10 mouse cellular contexts compared by ENCODE assay signal in genomic region chr1:185187135-185187785, GRCm38 (mm10). TPM values are rescaled to one million over a fixed set of nuclear protein-coding genes. Genes with fewer than 3 reads are reported as not detected.
DNase-seq lines count a peak whose midpoint lies in the region; ATAC-seq lines count a peak whose summit lies in the region.
"Had no signal": no experiment of that assay in that cellular context is flagged by ENCODE, and none has a peak within 500 bp of the region (broad histone marks: within the 10 kb centered on the region; RNA-seq: fewer than 3 reads in every experiment).

No protein-coding gene starts in this region.

- H3K27me3 ChIP-seq in embryonic facial prominence, embryonic 14.5 days (replicated peaks; ENCODE audit: control insufficient read depth, insufficient read depth, low read length) = no peaks in the 10 kb centered on the region
- no peaks in the 10 kb centered on the region for H3K27me3 ChIP-seq in lung, embryonic 16.5 days (ENCODE audit: control insufficient read depth, insufficient read depth, low read depth, low read length)
- H3K27me3 ChIP-seq: liver, embryonic 15.5 days; stomach, embryonic 15.5 days had no signal

- no peak; the same call in 1 of the 2 replicates for ATAC-seq in embryonic facial prominence, embryonic 14.5 days (ENCODE audit: low read depth)
- ATAC-seq in lung, embryonic 16.5 days (ENCODE audit: low read depth) = peak; percentile 71; the same call in 1 of the 2 replicates

- peaks cover 3% of the 10 kb centered on the region; the same call in 1 of the 2 replicates for H3K4me1 ChIP-seq in embryonic facial prominence, embryonic 14.5 days (ENCODE audit: control insufficient read depth, insufficient read depth, low read length)
- H3K4me1 ChIP-seq in lung, embryonic 16.5 days (replicated peaks; ENCODE audit: control insufficient read depth, insufficient read depth, low read length) = no peaks in the 10 kb centered on the region
- H3K4me1 ChIP-seq: liver, embryonic 15.5 days; stomach, embryonic 15.5 days had no signal

- H3K4me2 ChIP-seq in embryonic facial prominence, embryonic 14.5 days (ENCODE audit: low read depth, low read length) = no peak overlapping the region
- H3K4me2 ChIP-seq in lung, embryonic 16.5 days (ENCODE audit: low read depth, low read length) = no peak overlapping the region
- H3K4me2 ChIP-seq: liver, embryonic 15.5 days; stomach, embryonic 15.5 days had no signal

- peak; percentile 48 for DNase-seq in adrenal gland, postnatal 10 days
- DNase-seq in adrenal gland, adult 18-20 months (ENCODE audit: low spot score in 2 of 2) = no peak
- peak; percentile 44 for DNase-seq in left cerebral cortex, adult 11 months (ENCODE audit: low spot score)
- no peak for DNase-seq in left cerebral cortex, adult 8-10 months (ENCODE audit: low spot score in 2 of 2)
- peak; percentile 66 for DNase-seq in embryonic facial prominence, embryonic 14.5 days (ENCODE audit: low spot score)
- no peak for DNase-seq in thymus, postnatal 4 days
- DNase-seq in cerebellum, adult 18-20 months = no peak

- WGBS in embryonic facial prominence, embryonic 14.5 days = 64% methylated on average over 13 of the region's 13 CpGs
- 59% methylated on average over 13 of the region's 13 CpGs for WGBS in lung, embryonic 16.5 days

- no peak overlapping the region for H3K9ac ChIP-seq in embryonic facial prominence, embryonic 14.5 days (ENCODE audit: low read depth, low read length)
- H3K9ac ChIP-seq in lung, embryonic 16.5 days (ENCODE audit: low read length) = no peak overlapping the region
- H3K9ac ChIP-seq: liver, embryonic 15.5 days; stomach, embryonic 15.5 days had no signal

- no peaks in the 10 kb centered on the region for H3K9me3 ChIP-seq in embryonic facial prominence, embryonic 14.5 days (ENCODE audit: control insufficient read depth, low read length)
- no peaks in the 10 kb centered on the region for H3K9me3 ChIP-seq in lung, embryonic 16.5 days (ENCODE audit: control insufficient read depth, low read length)
- H3K9me3 ChIP-seq: liver, embryonic 15.5 days; stomach, embryonic 15.5 days had no signal

- no peak overlapping the region for H3K4me3 ChIP-seq in embryonic facial prominence, embryonic 14.5 days (ENCODE audit: low read depth, low read length)
- H3K4me3 ChIP-seq in lung, embryonic 16.5 days (ENCODE audit: low read length) = no peak overlapping the region
- H3K4me3 ChIP-seq: liver, embryonic 15.5 days; stomach, embryonic 15.5 days had no signal

- H3K27ac ChIP-seq in embryonic facial prominence, embryonic 14.5 days (replicated peaks; ENCODE audit: low read depth, low read length) = no peak overlapping the region
- no peak overlapping the region for H3K27ac ChIP-seq in lung, embryonic 16.5 days (ENCODE audit: low read length)
- H3K27ac ChIP-seq: liver, embryonic 15.5 days; stomach, embryonic 15.5 days had no signal

- no peaks in the 10 kb centered on the region for H3K36me3 ChIP-seq in embryonic facial prominence, embryonic 14.5 days (ENCODE audit: control insufficient read depth, insufficient read depth, low read length)
- H3K36me3 ChIP-seq in lung, embryonic 16.5 days (ENCODE audit: control insufficient read depth, insufficient read depth, low read length) = no peaks in the 10 kb centered on the region
- H3K36me3 ChIP-seq: liver, embryonic 15.5 days; stomach, embryonic 15.5 days had no signal

RNA-seq across cellular contexts. Expression of gene Rab3gap2, which starts 16.7 kb away (rescaled TPM):
- 10 to 100 TPM; 31.9 to 36.3 TPM for total RNA-seq in adrenal gland, postnatal 10 days (2021)
- total RNA-seq in adrenal gland, adult 18-20 months (2021) = 10 to 100 TPM; 48.7 to 51.4 TPM
- total RNA-seq in left cerebral cortex, adult 8-10 months (2022) = 10 to 100 TPM; 65.4 to 73.2 (median 71.2) TPM
- polyA plus RNA-seq in embryonic facial prominence, embryonic 14.5 days (2014; fragmentation: Nextera tagmentation; extraction: Ambion mirVana) = 23.9 and 24.2 TPM in 2 replicates
- 20.1 and 20.4 TPM in 2 replicates for polyA plus RNA-seq in lung, embryonic 16.5 days (2015; fragmentation: Nextera tagmentation; extraction: Ambion mirVana)

Comparison
In these comparisons a context has a peak if more than half of its experiments do, and no peak if none do; other contexts are left out.
1. DNase-seq: peak in adrenal gland, postnatal 10 days (single experiment), left cerebral cortex, adult 11 months (single experiment) and embryonic facial prominence, embryonic 14.5 days (single experiment); none in adrenal gland, adult 18-20 months (0 of 2), left cerebral cortex, adult 8-10 months (0 of 2), thymus, postnatal 4 days (single experiment) and cerebellum, adult 18-20 months (0 of 2).